Mouse (Mus musculus) heart, postnatal 0 days (tissue): Measurements from ENCODE around the gene Fbln7.

Source experiments
- CTCF ChIP-seq: IDR thresholded peaks from 2 replicates; pipeline ENCODE4 v1.5.1; 2016; ENCODE audit warnings: antibody characterized with exemption, control low read depth, low read depth
- EP300 ChIP-seq: IDR thresholded peaks from 2 replicates; pipeline ENCODE4 v1.6.1; 2016; ENCODE audit warnings: antibody characterized with exemption, low read depth

- TF ChIP-seq CTCF (no peak), EP300 (no peak)
Observed at GRCm38 (mm10) chr2:128862636-128863035, at the start of gene Fbln7.
